Mouse (Mus musculus) brain, embryonic 14.5 days (tissue): ENCODE measurements around the gene Ppp1r32.

Source experiments
- CTCF ChIP-seq: fragments of 200-500 bp; IDR thresholded peaks from 2 replicates; pipeline ENCODE4 v1.5.1; 2012; ENCODE audit warnings: inconsistent platforms, mild to moderate bottlenecking, moderate library complexity, borderline replicate concordance; ENCODE audit not compliant: insufficient read depth, insufficient read length; ENCODE audit errors: extremely low read depth
- POLR2A ChIP-seq: fragments of 200-500 bp; IDR thresholded peaks from 2 replicates; pipeline ENCODE4 v1.6.1; 2012; ENCODE audit warnings: mild to moderate bottlenecking, inconsistent platforms, borderline replicate concordance; ENCODE audit not compliant: poor library complexity, insufficient read depth, insufficient read length, severe bottlenecking; ENCODE audit errors: extremely low read depth

GRCm38 (mm10) chr19:10525910-10526309 lies 43.2 kb upstream of the Ppp1r32 start, which contains the start of gene Sdhaf2:
- peak; percentile 55; the same call in 1 of the 2 replicates for TF ChIP-seq CTCF
- TF ChIP-seq POLR2A, result no peak
